Mouse (Mus musculus): ENCODE data around the gene Nrip3.

DNA sequence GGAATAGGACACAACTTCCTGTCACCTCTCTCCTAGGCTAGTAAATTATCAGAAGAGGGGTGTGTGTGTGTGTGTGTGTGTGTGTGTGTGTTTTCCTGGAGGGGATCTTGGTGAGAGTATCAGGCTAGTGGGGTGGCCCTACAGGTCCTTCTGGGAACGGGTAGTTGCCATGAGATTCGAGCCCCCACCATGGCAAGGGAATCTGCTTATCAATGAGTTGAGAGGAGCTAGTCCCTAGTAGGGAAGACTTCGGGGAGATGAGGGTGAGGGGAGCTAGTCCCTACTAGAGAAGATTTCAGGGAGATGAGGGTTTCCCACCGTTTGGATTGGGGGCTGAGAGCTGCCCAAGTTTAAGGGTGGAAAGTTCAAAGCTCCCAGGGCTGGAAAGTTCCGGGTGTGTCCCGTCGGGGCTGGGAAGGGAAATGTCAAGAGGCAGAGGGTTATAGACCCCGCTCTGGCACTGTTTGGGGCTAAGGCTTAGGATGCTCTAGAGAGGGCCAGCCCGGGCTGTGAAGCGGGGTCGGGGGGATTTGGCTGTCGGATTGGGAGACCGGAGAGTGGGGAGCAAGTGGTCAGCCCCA, 30.3 kb downstream of the Nrip3 start:
- TF ChIP-seq CTCF (IDR thresholded peaks at IDR 0.05; ENCODE audit: low read depth) = no peak
- TF ChIP-seq EP300 (IDR thresholded peaks at IDR 0.05; ENCODE audit: low read depth) = no peak
